Mouse (Mus musculus) left cerebral cortex, adult 18-20 months (tissue): Measurements from ENCODE around the gene Tkt. TPM values are rescaled to one million over a fixed set of nuclear protein-coding genes. Genes with fewer than 3 reads are reported as not detected.
A peak's percentile ranks its signal among the peaks of the same experiment; 100 is the strongest.
"Not testable (repeated sequence)": the region's sequence is repeated elsewhere in the genome, so short reads cannot be mapped to it uniquely, and the experiment has no call there.

ENCODE experiments used
- DNase-seq, 2 experiments: peaks; one replicate each; pipeline ENCODE4 v3.0.0; 2021 to 2022; ENCODE audit warnings: low spot score in 2 of 2, mixed read lengths in 1 of 2
- total RNA-seq, 2 experiments: library from RNA; stranded (reverse); gene quantifications; 2 replicates each; pipeline ENCODE4 v1.2.3; 2021

Tkt gene
- total RNA-seq, 2 experiments from 2014 or later, result 189 to 211 TPM

- no peak for DNase-seq
Measured at GRCm38 (mm10) chr14:30551509-30551908, 3.4 kb downstream of the Tkt start.

- DNase-seq, result no peak
Measured at GRCm38 (mm10) chr14:30551981-30552380, 3.8 kb downstream of the Tkt start.

- DNase-seq, result no peak
Measured at GRCm38 (mm10) chr14:30553185-30553584, 5.0 kb downstream of the Tkt start.

GRCm38 (mm10) chr14:30556651-30557050, 8.5 kb downstream of the Tkt start:
- DNase-seq, result no peak

GRCm38 (mm10) chr14:30557730-30558129, 9.6 kb downstream of the Tkt start:
- DNase-seq, result no peak

GRCm38 (mm10) chr14:30559321-30559850, 11.2 kb downstream of the Tkt start:
- no peak for DNase-seq

GRCm38 (mm10) chr14:30560803-30561389, 12.7 kb downstream of the Tkt start:
- no peak for DNase-seq

- peak in 1 of 2 experiments; percentile 23 for DNase-seq
Measured at GRCm38 (mm10) chr14:30561470-30562187, 13.5 kb downstream of the Tkt start.

- DNase-seq, result no peak
Measured at GRCm38 (mm10) chr14:30562343-30562742, 14.2 kb downstream of the Tkt start.

GRCm38 (mm10) chr14:30564451-30564850, 16.3 kb downstream of the Tkt start:
- peak; percentile 25 to 42 for DNase-seq

GRCm38 (mm10) chr14:30566317-30566716, 18.2 kb downstream of the Tkt start:
- DNase-seq, result no peak

- no peak for DNase-seq
Measured at GRCm38 (mm10) chr14:30568016-30568415, 19.9 kb downstream of the Tkt start.

- DNase-seq, result no peak
Measured at GRCm38 (mm10) chr14:30570303-30570702, 22.1 kb downstream of the Tkt start.

- DNase-seq, result no peak
Measured at GRCm38 (mm10) chr14:30572253-30572652, 24.1 kb downstream of the Tkt start.

GRCm38 (mm10) chr14:30573235-30573634, 25.1 kb downstream of the Tkt start:
- no peak for DNase-seq

GRCm38 (mm10) chr14:30573983-30574584, 25.9 kb downstream of the Tkt start:
- peak; percentile 78 to 84 for DNase-seq

- no peak for DNase-seq
Measured at GRCm38 (mm10) chr14:30575791-30576190, 27.6 kb downstream of the Tkt start.

GRCm38 (mm10) chr14:30576260-30576659, 28.1 kb downstream of the Tkt start:
- no peak for DNase-seq

- not testable (repeated sequence) for DNase-seq
Measured at GRCm38 (mm10) chr14:30577303-30578062, 29.3 kb downstream of the Tkt start.

- no peak for DNase-seq
Measured at GRCm38 (mm10) chr14:30579180-30579579, 31.0 kb downstream of the Tkt start.

- no peak for DNase-seq
Measured at GRCm38 (mm10) chr14:30579882-30580281, 31.7 kb downstream of the Tkt start.
